Mouse (Mus musculus): ENCODE measurements around the gene Ihh. TPM values are rescaled to one million over a fixed set of nuclear protein-coding genes. Genes with fewer than 3 reads are reported as not detected.

The Ihh gene
- polyA plus RNA-seq, 1 experiment from 2014 or later: 29.2 TPM

GRCm38 (mm10) chr1:74900341-74901285 lies 50.9 kb downstream of the Ihh start:
- H3K27ac ChIP-seq (ENCODE audit: low read length): peak overlapping the region; percentile 66
- H3K9ac ChIP-seq (replicated peaks; ENCODE audit: low read depth, low read length): 0 out of 2 replicates have a peak overlapping the region, but pooled peaks have one; percentile 30
- no peaks in the 10 kb centered on the region for H3K4me1 ChIP-seq (ENCODE audit: control insufficient read depth, insufficient read depth, low read length)
- peaks cover 10% of the 10 kb centered on the region for H3K27me3 ChIP-seq (ENCODE audit: control insufficient read depth, insufficient read depth, low read length)
- H3K9me3 ChIP-seq (ENCODE audit: control insufficient read depth, low read depth, low read length): no peaks in the 10 kb centered on the region
- H3K4me2 ChIP-seq (replicated peaks; ENCODE audit: low read depth, low read length): peak overlapping the region; percentile 55
- H3K36me3 ChIP-seq (ENCODE audit: control insufficient read depth, insufficient read depth, low read length): no peaks in the 10 kb centered on the region
- under 1% methylated on average over 65 of the region's 66 CpGs for WGBS
- H3K4me3 ChIP-seq (ENCODE audit: low read depth, low read length): peak overlapping the region; percentile 30
- ATAC-seq (ENCODE audit: insufficient number of reproducible peaks, insufficient read depth, low FRiP score, low read depth): peak; percentile 83

- Histone ChIP-seq H3K9ac (replicated peaks; ENCODE audit: low read depth, low read length) (no peak overlapping the region), H3K36me3 (ENCODE audit: control insufficient read depth, insufficient read depth, low read length) (no peaks in the 10 kb centered on the region), H3K27me3 (ENCODE audit: control insufficient read depth, insufficient read depth, low read length) (peaks cover 19% of the 10 kb centered on the region), H3K4me3 (ENCODE audit: low read depth, low read length) (no peak overlapping the region), H3K4me2 (replicated peaks; ENCODE audit: low read depth, low read length) (no peak overlapping the region), H3K4me1 (ENCODE audit: control insufficient read depth, insufficient read depth, low read length) (no peaks in the 10 kb centered on the region), H3K9me3 (ENCODE audit: control insufficient read depth, low read depth, low read length) (no peaks in the 10 kb centered on the region), H3K27ac (ENCODE audit: low read length) (no peak overlapping the region; the same call in 1 of the 2 replicates)
- no peak for ATAC-seq (ENCODE audit: insufficient number of reproducible peaks, insufficient read depth, low FRiP score, low read depth)
- WGBS: 7% methylated on average over 7 of the region's 10 CpGs
Measured at GRCm38 (mm10) chr1:74898656-74899431, 52.6 kb downstream of the Ihh start.

- H3K9me3 ChIP-seq (ENCODE audit: control insufficient read depth, low read depth, low read length): no peaks in the 10 kb centered on the region
- H3K27me3 ChIP-seq (ENCODE audit: control insufficient read depth, insufficient read depth, low read length): peaks cover 26% of the 10 kb centered on the region
- no peak overlapping the region for H3K4me2 ChIP-seq (replicated peaks; ENCODE audit: low read depth, low read length)
- 6% methylated on average over 7 of the region's 7 CpGs for WGBS
- H3K4me3 ChIP-seq (ENCODE audit: low read depth, low read length): no peak overlapping the region
- H3K27ac ChIP-seq (ENCODE audit: low read length): no peak overlapping the region
- no peak for ATAC-seq (ENCODE audit: insufficient number of reproducible peaks, insufficient read depth, low FRiP score, low read depth)
- no peaks in the 10 kb centered on the region for H3K4me1 ChIP-seq (ENCODE audit: control insufficient read depth, insufficient read depth, low read length)
- no peak overlapping the region for H3K9ac ChIP-seq (replicated peaks; ENCODE audit: low read depth, low read length)
- H3K36me3 ChIP-seq (ENCODE audit: control insufficient read depth, insufficient read depth, low read length): no peaks in the 10 kb centered on the region
Measured at GRCm38 (mm10) chr1:74897976-74898375, 53.5 kb downstream of the Ihh start.

MicroRNAs within 50 kb of the gene (microRNA counts, 519-probe panel; counts per million panel counts)
- microRNA mmu-miR-375: 3,725 counts per million, percentile 75 among the panel's probes with 10 or more counts

Small RNA genes within 50 kb of the gene (microRNA-seq; reads per million reads assigned to microRNA genes)
- gene Mir375: 7,228 reads per million, percentile 91 among the genes with 10 or more reads in this experiment

Other genes with a start within 250 kb of the Ihh start
- gene Cyp27a1, start 238.1 kb downstream of the Ihh start, polyA plus RNA-seq (2014; fragmentation: Nextera tagmentation; extraction: Ambion mirVana): 7.1 and 10.6 TPM in 2 replicates
- gene Prkag3, start 202.5 kb downstream of the Ihh start, polyA plus RNA-seq (2014; fragmentation: Nextera tagmentation; extraction: Ambion mirVana): 0.12 and 0.21 TPM in 2 replicates
- gene Wnt6, start 179.8 kb downstream of the Ihh start, polyA plus RNA-seq (2014; fragmentation: Nextera tagmentation; extraction: Ambion mirVana): 0.97 and 1.9 TPM in 2 replicates
- 2.0 and 3.1 TPM in 2 replicates for gene Wnt10a, start 160.2 kb downstream of the Ihh start, polyA plus RNA-seq (2014; fragmentation: Nextera tagmentation; extraction: Ambion mirVana)
- 0.33 and 0.46 TPM in 2 replicates for gene Cdk5r2, start 96.7 kb downstream of the Ihh start, polyA plus RNA-seq (2014; fragmentation: Nextera tagmentation; extraction: Ambion mirVana)
- 1.2 TPM in 1 of 2 replicates, not detected in the other for gene Fev, start 66.3 kb downstream of the Ihh start, polyA plus RNA-seq (2014; fragmentation: Nextera tagmentation; extraction: Ambion mirVana)
- 0.36 and 0.38 TPM in 2 replicates for gene Cryba2, start 58.5 kb downstream of the Ihh start, polyA plus RNA-seq (2014; fragmentation: Nextera tagmentation; extraction: Ambion mirVana)
- gene Cfap65, start 16.1 kb downstream of the Ihh start, polyA plus RNA-seq (2014; fragmentation: Nextera tagmentation; extraction: Ambion mirVana): not detected in 2 replicates
- gene Nhej1, start 173.5 kb upstream of the Ihh start, polyA plus RNA-seq (2014; fragmentation: Nextera tagmentation; extraction: Ambion mirVana): 7.2 and 9.7 TPM in 2 replicates
- gene Slc23a3, start 182.2 kb upstream of the Ihh start, polyA plus RNA-seq (2014; fragmentation: Nextera tagmentation; extraction: Ambion mirVana): 0.42 and 0.91 TPM in 2 replicates
- gene Cnppd1, start 191.0 kb upstream of the Ihh start, polyA plus RNA-seq (2014; fragmentation: Nextera tagmentation; extraction: Ambion mirVana): 37.1 and 40.5 TPM in 2 replicates
- 47.7 and 51.8 TPM in 2 replicates for gene Retreg2, start 191.1 kb upstream of the Ihh start, polyA plus RNA-seq (2014; fragmentation: Nextera tagmentation; extraction: Ambion mirVana)
- gene Zfand2b, start 217.0 kb upstream of the Ihh start, polyA plus RNA-seq (2014; fragmentation: Nextera tagmentation; extraction: Ambion mirVana): 41.0 and 43.4 TPM in 2 replicates
- 12.9 and 19.4 TPM in 2 replicates for gene Abcb6, start 228.7 kb upstream of the Ihh start, polyA plus RNA-seq (2014; fragmentation: Nextera tagmentation; extraction: Ambion mirVana)
- gene Ankzf1, start 240.5 kb upstream of the Ihh start, polyA plus RNA-seq (2014; fragmentation: Nextera tagmentation; extraction: Ambion mirVana): 22.1 and 23.0 TPM in 2 replicates
- 23.2 and 27.2 TPM in 2 replicates for gene Atg9a, start 240.5 kb upstream of the Ihh start, polyA plus RNA-seq (2014; fragmentation: Nextera tagmentation; extraction: Ambion mirVana)